Mouse (Mus musculus) heart, adult 10 weeks (tissue): Measurements from ENCODE around the gene Dynlrb2. TPM values are rescaled to one million over a fixed set of nuclear protein-coding genes. Genes with fewer than 3 reads are reported as not detected.

Experiments used
- polyA plus RNA-seq: library from polyadenylated mRNA; stranded (reverse); fragments of 350-450 nt; fragmentation: Illumina TruSeq; extraction: RNeasy Lipid Tissue Mini Kit (QIAGEN cat#74804); gene quantifications from one replicate; pipeline ENCODE4 v1.2.3, GENCODE M21; 2014; ENCODE audit warnings: low read depth, low replicate concordance

Dynlrb2 gene
- polyA plus RNA-seq = not detected

DNA sequence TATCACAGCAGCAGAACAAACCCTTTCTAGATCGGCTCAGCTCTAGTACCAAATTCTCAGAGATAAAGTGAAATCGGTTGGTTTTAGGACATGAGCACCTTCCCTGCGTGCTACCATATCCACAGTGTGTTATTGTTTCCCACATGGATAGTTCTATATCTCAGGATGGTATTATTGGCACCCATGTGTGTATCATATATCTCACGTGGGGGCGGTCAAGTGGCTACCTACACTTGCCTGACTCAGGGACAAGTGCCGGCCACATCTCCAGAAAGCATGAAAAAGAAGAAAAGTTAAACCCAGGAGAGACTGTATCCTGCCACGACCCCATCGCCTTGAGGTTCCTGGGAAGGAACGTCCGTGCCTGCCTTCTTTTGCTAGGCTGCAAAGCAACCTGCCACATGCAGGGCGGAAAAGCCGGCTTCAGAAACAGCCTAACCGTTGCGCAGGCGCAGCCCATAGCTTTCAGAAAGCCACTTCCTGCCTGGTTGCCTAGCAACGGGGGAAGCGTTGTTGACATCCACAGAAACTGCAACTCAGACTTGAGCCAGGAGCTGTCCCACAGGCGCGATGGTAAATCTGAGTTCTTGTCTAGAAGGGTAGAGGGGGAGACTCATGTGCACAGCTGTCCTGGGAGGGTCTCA, at the start of gene Dynlrb2:
Gene Dynlrb2, plus strand, starts transcription at position 498 of the 644 bp plus-strand sequence.

Other genes starting within 250 kb of the Dynlrb2 start
- gene Cdyl2, start 228.0 kb downstream of the Dynlrb2 start, polyA plus RNA-seq = 1.9 TPM